Mouse (Mus musculus): ENCODE measurements around the gene Urad.
A peak's percentile ranks its signal among the peaks of the same experiment; 100 is the strongest.

Urad gene

GRCm38 (mm10) chr5:147322183-147322582, at the start of gene Urad:
Gene Urad (minus strand): TSS chr5:147322440.
- DNase-seq (ENCODE audit: low spot score in 2 of 2): no peak

- no peak for DNase-seq (ENCODE audit: low spot score in 2 of 2)
These were observed 48.0 kb upstream of the Urad start for GRCm38 (mm10) chr5:147370276-147370675.

GRCm38 (mm10) chr5:147368221-147368620, 46.0 kb upstream of the Urad start:
- peak in 1 of 2 experiments; percentile 25 for DNase-seq (ENCODE audit: low spot score in 2 of 2)

GRCm38 (mm10) chr5:147365995-147366765, 43.9 kb upstream of the Urad start:
- DNase-seq (ENCODE audit: low spot score in 2 of 2): no peak

- no peak for DNase-seq (ENCODE audit: low spot score in 2 of 2)
These were observed 40.8 kb upstream of the Urad start for GRCm38 (mm10) chr5:147363054-147363453.

- DNase-seq (ENCODE audit: low spot score in 2 of 2): no peak
These were observed 36.2 kb upstream of the Urad start for GRCm38 (mm10) chr5:147358481-147358880.

- peak in 1 of 2 experiments; percentile 19 for DNase-seq (ENCODE audit: low spot score in 2 of 2)
These were observed 35.3 kb upstream of the Urad start for GRCm38 (mm10) chr5:147357536-147357935.

GRCm38 (mm10) chr5:147356260-147357055, 34.2 kb upstream of the Urad start:
- no peak for DNase-seq (ENCODE audit: low spot score in 2 of 2)

- no peak for DNase-seq (ENCODE audit: low spot score in 2 of 2)
These were observed 33.5 kb upstream of the Urad start for GRCm38 (mm10) chr5:147355788-147356187.

- no peak for DNase-seq (ENCODE audit: low spot score in 2 of 2)
These were observed 32.7 kb upstream of the Urad start for GRCm38 (mm10) chr5:147354985-147355384.

- no peak for DNase-seq (ENCODE audit: low spot score in 2 of 2)
These were observed 32.0 kb upstream of the Urad start for GRCm38 (mm10) chr5:147354161-147354780.

- no peak for DNase-seq (ENCODE audit: low spot score in 2 of 2)
These were observed 29.7 kb upstream of the Urad start for GRCm38 (mm10) chr5:147351931-147352330.

- no peak for DNase-seq (ENCODE audit: low spot score in 2 of 2)
These were observed 23.7 kb upstream of the Urad start for GRCm38 (mm10) chr5:147345981-147346380.

- DNase-seq (ENCODE audit: low spot score in 2 of 2): no peak
These were observed 21.7 kb upstream of the Urad start for GRCm38 (mm10) chr5:147343904-147344303.

GRCm38 (mm10) chr5:147342901-147343300, 20.7 kb upstream of the Urad start:
- DNase-seq (ENCODE audit: low spot score in 2 of 2): no peak

GRCm38 (mm10) chr5:147340741-147341414, 18.6 kb upstream of the Urad start:
- DNase-seq (ENCODE audit: low spot score in 2 of 2): no peak

- DNase-seq (ENCODE audit: low spot score in 2 of 2): no peak
These were observed 17.3 kb upstream of the Urad start for GRCm38 (mm10) chr5:147339560-147339959.

GRCm38 (mm10) chr5:147338967-147339366, 16.7 kb upstream of the Urad start:
- no peak for DNase-seq (ENCODE audit: low spot score in 2 of 2)

GRCm38 (mm10) chr5:147332711-147333110, 10.5 kb upstream of the Urad start:
- DNase-seq (ENCODE audit: low spot score in 2 of 2): no peak

- DNase-seq (ENCODE audit: low spot score in 2 of 2): peak; percentile 39 to 56
These were observed 9.3 kb upstream of the Urad start for GRCm38 (mm10) chr5:147331547-147331946.

- DNase-seq (ENCODE audit: low spot score in 2 of 2): no peak
These were observed 7.7 kb upstream of the Urad start for GRCm38 (mm10) chr5:147329946-147330345.

- DNase-seq (ENCODE audit: low spot score in 2 of 2): no peak
These were observed 5.4 kb upstream of the Urad start for GRCm38 (mm10) chr5:147327636-147328035.
